Mouse (Mus musculus) olfactory bulb, adult 2 months (tissue): Measurements from ENCODE around the gene Cd101.

Experiments
- CTCF ChIP-seq: fragments of 200-500 bp; IDR thresholded peaks from 2 replicates; pipeline ENCODE4 v1.5.1; 2012; ENCODE audit warnings: low read depth, mild to moderate bottlenecking, low read length, moderate library complexity; ENCODE audit not compliant: insufficient read depth
- POLR2A ChIP-seq: fragments of 200-500 bp; IDR thresholded peaks from 2 replicates; pipeline ENCODE4 v1.6.1; 2012; ENCODE audit warnings: mild to moderate bottlenecking, low read depth, low read length, moderate library complexity; ENCODE audit not compliant: insufficient read depth

GRCm38 (mm10) chr3:100989417-100989816 is 39.9 kb downstream of the Cd101 start:
- no peak for TF ChIP-seq CTCF
- no peak for TF ChIP-seq POLR2A
